Mouse (Mus musculus) forebrain, embryonic 10.5 days (tissue): ENCODE data around the gene Fgfr2. TPM values are rescaled to one million over a fixed set of nuclear protein-coding genes. Genes with fewer than 3 reads are reported as not detected.

ENCODE experiments used
- DNase-seq: peaks from one replicate; pipeline ENCODE4 v3.0.0-alpha.2; 2017; ENCODE audit warnings: low spot score; ENCODE audit errors: extremely low spot score
- H3K27ac ChIP-seq: fragments of 300-500 bp; sonication (generic); 2 replicates; pipeline ENCODE4 v1.5.1; 2016; ENCODE audit warnings: mild to moderate bottlenecking
- H3K27me3 ChIP-seq: fragments of 300-500 bp; sonication (generic); 2 replicates; pipeline ENCODE4 v1.6.1; 2016; ENCODE audit warnings: mild to moderate bottlenecking; ENCODE audit not compliant: poor library complexity, severe bottlenecking
- H3K36me3 ChIP-seq: fragments of 300-500 bp; sonication (generic); replicated peaks from 2 replicates; pipeline ENCODE4 v1.6.1; 2016; ENCODE audit warnings: mild to moderate bottlenecking, moderate library complexity
- H3K4me1 ChIP-seq: fragments of 300-500 bp; sonication (generic); 2 replicates; pipeline ENCODE4 v1.6.1; 2016
- H3K4me3 ChIP-seq: fragments of 300-500 bp; sonication (generic); 2 replicates; pipeline ENCODE4 v1.5.1; 2016; ENCODE audit warnings: mild to moderate bottlenecking, moderate library complexity
- H3K9me3 ChIP-seq: fragments of 300-500 bp; sonication (generic); 2 replicates; pipeline ENCODE4 v1.6.1; 2016; ENCODE audit warnings: mild to moderate bottlenecking, moderate library complexity
- WGBS: fragments of 180-500 bp; shearing (Covaris S2); methylation state at CpG from one replicate; pipeline ENCODE4 v1.1.7; 2016; 5-methylcytosine and 5-hydroxymethylcytosine counted together
- polyA plus RNA-seq: library from polyadenylated mRNA; unstranded; fragments of >200 nt; fragmentation: Nextera tagmentation; extraction: Ambion mirVana; gene quantifications from 2 replicates; pipeline ENCODE4 v1.2.1, GENCODE M21; 2016

Gene Fgfr2
- 55.7 and 61.4 TPM in 2 replicates for polyA plus RNA-seq

- H3K4me1 ChIP-seq, result peaks cover 48% of the 10 kb centered on the region
- H3K4me3 ChIP-seq, result peak within 1 kb of the TSS; percentile 98
- no peaks in the 10 kb centered on the region for H3K36me3 ChIP-seq
- DNase-seq, result peak; percentile 83
- WGBS, result under 1% methylated on average over 37 of the region's 53 CpGs
- H3K9me3 ChIP-seq, result peaks cover 1% of the 10 kb centered on the region; the same call in 1 of the 2 replicates
- H3K27me3 ChIP-seq, result peaks cover 27% of the 10 kb centered on the region
- peak within 1 kb of the TSS; percentile 98 for H3K27ac ChIP-seq
These were observed at the start of gene Fgfr2 for GRCm38 (mm10) chr7:133123244-133123998. Gene Fgfr2, minus strand, starts transcription at chr7:133123350.

- H3K9me3 ChIP-seq, result no peaks in the 10 kb centered on the region
- H3K4me1 ChIP-seq, result no peaks in the 10 kb centered on the region
- no peak overlapping the region for H3K4me3 ChIP-seq
- no peak overlapping the region for H3K27ac ChIP-seq
- no peak for DNase-seq
- 89% methylated on average over 4 of the region's 4 CpGs for WGBS
- H3K36me3 ChIP-seq, result no peaks in the 10 kb centered on the region
- no peaks in the 10 kb centered on the region for H3K27me3 ChIP-seq
These were observed 48.4 kb upstream of the Fgfr2 start for GRCm38 (mm10) chr7:133171403-133172032.

- H3K9me3 ChIP-seq, result no peaks in the 10 kb centered on the region
- H3K27ac ChIP-seq, result no peak overlapping the region
- DNase-seq, result no peak
- H3K4me3 ChIP-seq, result no peak overlapping the region
- H3K4me1 ChIP-seq, result no peaks in the 10 kb centered on the region
- H3K27me3 ChIP-seq, result no peaks in the 10 kb centered on the region
- WGBS, result 94% methylated on average over 3 of the region's 3 CpGs
- no peaks in the 10 kb centered on the region for H3K36me3 ChIP-seq
These were observed 45.8 kb upstream of the Fgfr2 start for GRCm38 (mm10) chr7:133168928-133169327.

- Histone ChIP-seq H3K27ac (no peak overlapping the region), H3K4me3 (no peak overlapping the region), H3K9me3 (no peaks in the 10 kb centered on the region), H3K27me3 (no peaks in the 10 kb centered on the region), H3K36me3 (no peaks in the 10 kb centered on the region), H3K4me1 (no peaks in the 10 kb centered on the region)
- no peak for DNase-seq
- 92% methylated on average over 2 of the region's 2 CpGs for WGBS
These were observed 44.8 kb upstream of the Fgfr2 start for GRCm38 (mm10) chr7:133167903-133168302.

- Histone ChIP-seq H3K36me3 (no peaks in the 10 kb centered on the region), H3K4me3 (no peak overlapping the region), H3K27me3 (no peaks in the 10 kb centered on the region), H3K4me1 (0 out of 2 replicates have a peak, but pooled peaks cover 3% of the 10 kb centered on the region), H3K9me3 (no peaks in the 10 kb centered on the region), H3K27ac (no peak overlapping the region)
- DNase-seq, result no peak
- 89% methylated on average over 2 of the region's 2 CpGs for WGBS
These were observed 41.6 kb upstream of the Fgfr2 start for GRCm38 (mm10) chr7:133164770-133165169.

- Histone ChIP-seq H3K27ac (no peak overlapping the region), H3K36me3 (no peaks in the 10 kb centered on the region), H3K27me3 (no peaks in the 10 kb centered on the region), H3K4me1 (0 out of 2 replicates have a peak, but pooled peaks cover 3% of the 10 kb centered on the region), H3K4me3 (no peak overlapping the region), H3K9me3 (no peaks in the 10 kb centered on the region)
- WGBS, result 80% methylated on average over 5 of the region's 5 CpGs
- no peak for DNase-seq
These were observed 39.9 kb upstream of the Fgfr2 start for GRCm38 (mm10) chr7:133163011-133163410.

GRCm38 (mm10) chr7:133162131-133162530 is 39.0 kb upstream of the Fgfr2 start:
- Histone ChIP-seq H3K4me3 (no peak overlapping the region), H3K36me3 (no peaks in the 10 kb centered on the region)
- WGBS, result 80% methylated on average over 2 of the region's 2 CpGs

GRCm38 (mm10) chr7:133161362-133162080 is 38.4 kb upstream of the Fgfr2 start:
- no peaks in the 10 kb centered on the region for H3K9me3 ChIP-seq
- 0 out of 2 replicates have a peak, but pooled peaks cover 3% of the 10 kb centered on the region for H3K4me1 ChIP-seq
- no peaks in the 10 kb centered on the region for H3K36me3 ChIP-seq
- no peak overlapping the region for H3K4me3 ChIP-seq
- no peak overlapping the region for H3K27ac ChIP-seq
- DNase-seq, result no peak
- H3K27me3 ChIP-seq, result no peaks in the 10 kb centered on the region
- 82% methylated on average over 7 of the region's 7 CpGs for whole genome bisulfite sequencing

More at GRCm38 (mm10) chr7:133162131-133162530, 39.0 kb upstream of the Fgfr2 start:
- no peak for DNase-seq
- no peak overlapping the region for H3K27ac ChIP-seq
- H3K4me1 ChIP-seq, result 0 out of 2 replicates have a peak, but pooled peaks cover 3% of the 10 kb centered on the region
- no peaks in the 10 kb centered on the region for H3K27me3 ChIP-seq
- H3K9me3 ChIP-seq, result no peaks in the 10 kb centered on the region

GRCm38 (mm10) chr7:133159519-133159918 is 36.4 kb upstream of the Fgfr2 start:
- Histone ChIP-seq H3K27ac (no peak overlapping the region), H3K9me3 (no peaks in the 10 kb centered on the region), H3K4me1 (0 out of 2 replicates have a peak, but pooled peaks cover 3% of the 10 kb centered on the region), H3K27me3 (no peaks in the 10 kb centered on the region), H3K4me3 (no peak overlapping the region), H3K36me3 (no peaks in the 10 kb centered on the region)
- WGBS, result 92% methylated on average over 3 of the region's 3 CpGs
- DNase-seq, result no peak

GRCm38 (mm10) chr7:133155621-133156020 is 32.5 kb upstream of the Fgfr2 start:
- Histone ChIP-seq H3K27ac (no peak overlapping the region), H3K36me3 (no peaks in the 10 kb centered on the region), H3K27me3 (no peaks in the 10 kb centered on the region), H3K9me3 (0 out of 2 replicates have a peak, but pooled peaks cover 2% of the 10 kb centered on the region), H3K4me3 (no peak overlapping the region), H3K4me1 (0 out of 2 replicates have a peak, but pooled peaks cover 2% of the 10 kb centered on the region)
- DNase-seq, result no peak
- 87% methylated on average over 12 of the region's 12 CpGs for whole genome bisulfite sequencing

GRCm38 (mm10) chr7:133154846-133155245 is 31.7 kb upstream of the Fgfr2 start:
- Histone ChIP-seq H3K27me3 (no peaks in the 10 kb centered on the region), H3K4me3 (no peak overlapping the region), H3K4me1 (0 out of 2 replicates have a peak, but pooled peaks cover 2% of the 10 kb centered on the region), H3K9me3 (0 out of 2 replicates have a peak, but pooled peaks cover 2% of the 10 kb centered on the region), H3K36me3 (no peaks in the 10 kb centered on the region), H3K27ac (no peak overlapping the region)
- WGBS, result 81% methylated on average over 6 of the region's 6 CpGs
- no peak for DNase-seq

- Histone ChIP-seq H3K9me3 (no peaks in the 10 kb centered on the region), H3K4me3 (no peak overlapping the region), H3K36me3 (no peaks in the 10 kb centered on the region), H3K27ac (no peak overlapping the region), H3K27me3 (no peaks in the 10 kb centered on the region), H3K4me1 (no peaks in the 10 kb centered on the region)
- DNase-seq, result no peak
- 87% methylated on average over 8 of the region's 8 CpGs for WGBS
These were observed 16.7 kb upstream of the Fgfr2 start for GRCm38 (mm10) chr7:133139689-133140336.
